Mouse (Mus musculus): ENCODE measurements around the gene Gm45717.

DNA sequence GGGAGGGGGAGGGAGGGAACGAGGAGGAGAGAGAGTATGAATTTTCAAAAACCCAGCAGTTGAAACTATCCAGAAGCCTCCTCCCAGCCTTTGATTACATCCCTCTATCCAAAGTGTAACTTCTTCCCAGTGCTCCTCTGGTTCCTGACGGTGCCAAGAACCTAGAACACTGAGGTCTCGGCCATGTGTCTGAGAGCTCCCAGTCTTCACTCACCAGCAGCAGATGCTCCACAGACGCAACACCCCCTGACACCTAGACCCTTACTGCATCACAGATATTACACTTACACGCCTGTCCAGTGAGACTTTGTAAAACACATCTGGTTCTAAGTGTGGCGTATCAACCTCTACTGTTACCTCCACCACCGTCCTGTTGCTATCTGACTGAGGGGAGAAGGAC is 3.3 kb downstream of the Gm45717 start:
- TF ChIP-seq GATA1 (IDR thresholded peaks at IDR 0.05; ENCODE audit: borderline replicate concordance, low read length) (no peak), CTCF (IDR thresholded peaks at IDR 0.05; ENCODE audit: low read depth, low read length) (no peak), TAL1 (conservative IDR thresholded peaks at IDR 0.05; ENCODE audit: low read depth, low read length) (no peak)
